ENCODE assay signal across 7 mouse cellular contexts in genomic region chr12:82616813-82617681, GRCm38 (mm10). TPM values are rescaled to one million over a fixed set of nuclear protein-coding genes. Genes with fewer than 3 reads are reported as not detected.
DNase-seq lines count a peak whose midpoint lies in the region; ATAC-seq lines count a peak whose summit lies in the region.

No protein-coding gene starts in this region.

- peak; percentile 3 to 6 for DNase-seq in adrenal gland, postnatal 4 days (ENCODE audit: low spot score in 2 of 2)
- DNase-seq in midbrain, embryonic 14.5 days, result peak; percentile 80
- DNase-seq in testis, postnatal 14 days (ENCODE audit: low spot score), result peak; percentile 44

- no peaks in the 10 kb centered on the region for H3K9me3 ChIP-seq in embryonic facial prominence, embryonic 12.5 days
- no peaks in the 10 kb centered on the region for H3K9me3 ChIP-seq in heart, embryonic 12.5 days (replicated peaks)
- H3K9me3 ChIP-seq in kidney, embryonic 15.5 days (replicated peaks), result no peaks in the 10 kb centered on the region
- H3K9me3 ChIP-seq in limb, embryonic 13.5 days, result 0 out of 2 replicates have a peak, but pooled peaks cover 2% of the 10 kb centered on the region
- H3K9me3 ChIP-seq in midbrain, embryonic 14.5 days (ENCODE audit: control insufficient read depth, low read length), result no peaks in the 10 kb centered on the region

- H3K4me3 ChIP-seq in embryonic facial prominence, embryonic 12.5 days, result peak overlapping the region; percentile 56
- peak overlapping the region; percentile 83 for H3K4me3 ChIP-seq in heart, embryonic 12.5 days
- H3K4me3 ChIP-seq in kidney, embryonic 15.5 days (replicated peaks), result peak overlapping the region; percentile 63
- H3K4me3 ChIP-seq in limb, embryonic 13.5 days, result peak overlapping the region; percentile 61
- peak overlapping the region; percentile 69 for H3K4me3 ChIP-seq in midbrain, embryonic 14.5 days (replicated peaks; ENCODE audit: low read depth, low read length)

- H3K4me2 ChIP-seq in embryonic facial prominence, embryonic 12.5 days (replicated peaks), result peak overlapping the region; percentile 69
- peak overlapping the region; percentile 91 for H3K4me2 ChIP-seq in heart, embryonic 12.5 days
- peak overlapping the region; percentile 91 for H3K4me2 ChIP-seq in kidney, embryonic 15.5 days
- peak overlapping the region; percentile 98 for H3K4me2 ChIP-seq in limb, embryonic 13.5 days (replicated peaks)
- peak overlapping the region; percentile 91 for H3K4me2 ChIP-seq in midbrain, embryonic 14.5 days (ENCODE audit: low read length)

- peaks cover 44% of the 10 kb centered on the region for H3K27me3 ChIP-seq in embryonic facial prominence, embryonic 12.5 days
- no peaks in the 10 kb centered on the region; the same call in none of the 2 replicates for H3K27me3 ChIP-seq in heart, embryonic 12.5 days (replicated peaks)
- H3K27me3 ChIP-seq in kidney, embryonic 15.5 days, result peaks cover 66% of the 10 kb centered on the region
- H3K27me3 ChIP-seq in limb, embryonic 13.5 days, result peaks cover 65% of the 10 kb centered on the region
- H3K27me3 ChIP-seq in midbrain, embryonic 14.5 days (ENCODE audit: control insufficient read depth, insufficient read depth, low read length), result peaks cover 20% of the 10 kb centered on the region

- ATAC-seq in embryonic facial prominence, embryonic 12.5 days (ENCODE audit: insufficient number of reproducible peaks, insufficient read depth, low FRiP score, low TSS enrichment), result peak; percentile 77; the same call in 1 of the 2 replicates
- ATAC-seq in heart, embryonic 12.5 days (ENCODE audit: insufficient number of reproducible peaks, low FRiP score), result peak; percentile 79
- peak; percentile 91 for ATAC-seq in kidney, embryonic 15.5 days (replicated peaks; ENCODE audit: low FRiP score)
- peak; percentile 66; the same call in 1 of the 2 replicates for ATAC-seq in limb, embryonic 13.5 days (ENCODE audit: low FRiP score, low read depth)
- ATAC-seq in midbrain, embryonic 14.5 days (ENCODE audit: low FRiP score, low TSS enrichment), result peak; percentile 74

- no peaks in the 10 kb centered on the region for H3K36me3 ChIP-seq in embryonic facial prominence, embryonic 12.5 days
- H3K36me3 ChIP-seq in heart, embryonic 12.5 days, result no peaks in the 10 kb centered on the region
- no peaks in the 10 kb centered on the region for H3K36me3 ChIP-seq in kidney, embryonic 15.5 days
- H3K36me3 ChIP-seq in limb, embryonic 13.5 days, result no peaks in the 10 kb centered on the region
- H3K36me3 ChIP-seq in midbrain, embryonic 14.5 days (ENCODE audit: control insufficient read depth, insufficient read depth, low read length), result no peaks in the 10 kb centered on the region

- H3K4me1 ChIP-seq in embryonic facial prominence, embryonic 12.5 days, result peaks cover 12% of the 10 kb centered on the region; the same call in 1 of the 2 replicates
- H3K4me1 ChIP-seq in heart, embryonic 12.5 days (replicated peaks), result peaks cover 17% of the 10 kb centered on the region
- H3K4me1 ChIP-seq in kidney, embryonic 15.5 days, result peaks cover 12% of the 10 kb centered on the region
- peaks cover 18% of the 10 kb centered on the region for H3K4me1 ChIP-seq in limb, embryonic 13.5 days
- H3K4me1 ChIP-seq in midbrain, embryonic 14.5 days (ENCODE audit: control insufficient read depth, insufficient read depth, low read length), result peaks cover 4% of the 10 kb centered on the region; the same call in 1 of the 2 replicates

- H3K27ac ChIP-seq in embryonic facial prominence, embryonic 12.5 days, result no peak overlapping the region
- no peak overlapping the region for H3K27ac ChIP-seq in heart, embryonic 12.5 days (ENCODE audit: poor library complexity, severe bottlenecking)
- no peak overlapping the region for H3K27ac ChIP-seq in kidney, embryonic 15.5 days
- H3K27ac ChIP-seq in limb, embryonic 13.5 days, result no peak overlapping the region
- H3K27ac ChIP-seq in midbrain, embryonic 14.5 days (replicated peaks; ENCODE audit: low read depth, low read length), result 0 out of 2 replicates have a peak overlapping the region, but pooled peaks have one; percentile 41

- 1% methylated on average over 86 of the region's 86 CpGs for WGBS in embryonic facial prominence, embryonic 12.5 days
- whole genome bisulfite sequencing in heart, embryonic 12.5 days, result 1% methylated on average over 85 of the region's 86 CpGs
- 1% methylated on average over 86 of the region's 86 CpGs for WGBS in kidney, embryonic 15.5 days
- WGBS in limb, embryonic 13.5 days, result 1% methylated on average over 78 of the region's 86 CpGs
- under 1% methylated on average over 86 of the region's 86 CpGs for WGBS in midbrain, embryonic 14.5 days

- H3K9ac ChIP-seq in embryonic facial prominence, embryonic 12.5 days, result peak overlapping the region; percentile 54
- H3K9ac ChIP-seq in heart, embryonic 12.5 days, result peak overlapping the region; percentile 61
- H3K9ac ChIP-seq in kidney, embryonic 15.5 days, result peak overlapping the region; percentile 50
- peak overlapping the region; percentile 64 for H3K9ac ChIP-seq in limb, embryonic 13.5 days
- peak overlapping the region; percentile 67 for H3K9ac ChIP-seq in midbrain, embryonic 14.5 days (replicated peaks; ENCODE audit: low read length)

RNA-seq across cellular contexts. Expression of gene Rgs6, which starts 29.0 kb away (rescaled TPM):
- total RNA-seq in adrenal gland, postnatal 4 days (2021), result 1 to 10 TPM; 1.4 to 2.9 TPM
- 3.7 and 4.0 TPM in 2 replicates for polyA plus RNA-seq in embryonic facial prominence, embryonic 12.5 days (2016; fragmentation: Nextera tagmentation; extraction: Ambion mirVana)
- 15.2 and 17.7 TPM in 2 replicates for polyA plus RNA-seq in heart, embryonic 12.5 days (2016; fragmentation: Nextera tagmentation; extraction: Ambion mirVana)
- polyA plus RNA-seq in kidney, embryonic 15.5 days (2015; fragmentation: Nextera tagmentation; extraction: Ambion mirVana), result 1.8 and 2.0 TPM in 2 replicates
- polyA plus RNA-seq in limb, embryonic 13.5 days (2015; fragmentation: Nextera tagmentation; extraction: Ambion mirVana), result 1.8 and 2.6 TPM in 2 replicates
- 11.5 and 12.5 TPM in 2 replicates for polyA plus RNA-seq in midbrain, embryonic 14.5 days (2014; fragmentation: Nextera tagmentation; extraction: Ambion mirVana)

Comparison
In these comparisons a context has a peak if more than half of its experiments do, and no peak if none do; other contexts are left out.
1. DNase-seq: peak in every context shown above with its lines; median percentile 80 in midbrain, embryonic 14.5 days; 44 in testis, postnatal 14 days; 4 in adrenal gland, postnatal 4 days.